Mouse (Mus musculus) forelimb bud, embryonic 11.5 days (tissue): ENCODE measurements at regions not wholly inside any gene's neighbourhood (a gene's known extent, or its start where the extent isn't known, plus 50 kb on each side); places are given as distances from the start of the nearest gene placed in this dataset.

Experiments used
- DNase-seq: peaks from one replicate; pipeline ENCODE4 v3.0.0-alpha.2; 2012; ENCODE audit warnings: low read depth, low spot score

GRCm38 (mm10) chr17:51407046-51407445, 227.9 kb upstream of the Tbc1d5 start:
- DNase-seq, result no peak

GRCm38 (mm10) chr17:51405059-51405458, 225.9 kb upstream of the Tbc1d5 start:
- no peak for DNase-seq

DNA sequence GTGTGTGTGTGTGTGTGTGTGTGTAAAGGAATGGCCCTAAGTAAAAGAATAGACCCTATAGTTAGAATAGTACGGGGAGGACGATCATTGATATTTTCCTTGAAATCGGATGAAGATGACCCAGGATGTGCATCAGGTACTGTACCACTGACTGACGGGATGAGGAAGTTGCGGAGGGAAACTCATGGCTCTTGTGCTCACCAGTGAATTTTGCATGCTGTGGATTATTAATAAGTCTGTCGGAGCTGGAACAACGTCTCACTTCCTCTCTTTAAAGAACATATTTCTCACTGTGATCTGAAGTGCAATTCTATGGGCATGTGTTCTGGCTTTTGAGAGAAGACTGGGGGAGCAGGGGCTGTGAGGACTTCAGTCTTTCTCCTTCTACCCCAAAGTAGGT, 218.8 kb upstream of the Tbc1d5 start:
- DNase-seq, result no peak

DNA sequence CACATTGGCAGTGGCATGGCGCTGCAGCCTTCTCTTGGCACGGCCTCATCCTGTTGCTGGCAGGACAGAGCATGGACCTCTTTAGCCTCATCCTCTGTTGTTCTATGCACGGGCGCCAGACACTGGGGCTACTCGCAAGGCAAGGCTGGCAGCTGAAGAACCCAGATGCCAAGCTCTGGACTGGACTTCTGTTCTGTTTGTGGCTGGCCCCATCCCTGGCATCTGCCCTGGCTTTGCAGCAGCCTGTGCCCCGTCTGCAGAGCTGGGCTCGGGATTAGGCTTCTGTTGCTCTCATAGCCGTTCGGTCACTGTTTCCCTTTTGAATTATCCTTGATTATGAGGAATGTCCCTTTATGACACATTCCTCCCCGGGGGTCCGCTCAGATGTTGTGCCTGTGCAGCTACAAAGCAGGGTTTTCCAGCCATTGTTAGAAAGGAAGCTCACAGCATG, 214.6 kb upstream of the Tbc1d5 start:
- DNase-seq, result no peak

- no peak for DNase-seq
Observed at GRCm38 (mm10) chr17:51391871-51392270, 212.7 kb upstream of the Tbc1d5 start.

GRCm38 (mm10) chr17:51382552-51382951, 203.4 kb upstream of the Tbc1d5 start:
- DNase-seq, result no peak

- DNase-seq, result no peak
Observed at GRCm38 (mm10) chr17:51371937-51372479, 192.9 kb upstream of the Tbc1d5 start.

GRCm38 (mm10) chr17:51370990-51371389, 191.8 kb upstream of the Tbc1d5 start:
- DNase-seq, result no peak

DNA sequence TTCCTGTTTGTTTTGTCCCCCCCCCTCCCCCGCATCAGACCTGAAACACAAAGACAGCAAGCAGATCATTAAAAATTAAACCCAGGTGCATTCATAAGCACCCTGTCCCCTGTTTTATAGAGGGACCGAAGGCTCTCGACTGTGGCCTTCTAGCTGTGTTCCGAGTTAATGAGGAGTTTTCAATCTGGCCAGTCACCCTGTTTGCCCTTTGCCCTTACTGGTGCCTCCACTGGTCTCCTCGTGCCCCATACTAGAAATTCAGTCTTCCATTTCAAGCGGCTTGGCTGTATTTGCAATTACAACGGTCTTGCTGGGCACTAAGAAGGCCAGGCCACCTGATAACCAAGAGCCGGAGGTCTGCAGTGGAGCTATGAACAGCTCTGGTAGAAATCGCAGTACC, 190.9 kb upstream of the Tbc1d5 start:
- DNase-seq, result no peak

- DNase-seq, result no peak
Observed at GRCm38 (mm10) chr17:51362801-51363200, 183.6 kb upstream of the Tbc1d5 start.

DNA sequence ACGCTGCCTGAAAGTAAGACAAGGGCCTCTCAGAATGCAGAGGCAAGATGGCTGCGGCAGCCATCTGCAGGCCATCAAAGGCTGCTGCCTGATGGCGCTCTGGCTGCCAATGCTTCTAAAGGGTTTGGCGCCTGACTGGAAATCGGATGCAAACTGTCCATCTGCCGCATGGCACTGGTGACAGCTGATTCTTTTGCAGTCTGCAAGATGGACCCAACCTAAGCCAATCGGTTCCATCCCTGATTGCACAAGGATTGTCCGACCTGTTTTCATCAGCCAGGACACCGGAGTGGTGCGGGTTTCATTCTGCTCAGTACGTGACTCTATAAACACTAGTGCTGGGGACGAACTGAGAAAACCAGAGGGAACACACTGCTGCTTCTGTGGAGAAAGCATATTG, 183.1 kb upstream of the Tbc1d5 start:
- no peak for DNase-seq

- no peak for DNase-seq
Observed at GRCm38 (mm10) chr17:51358362-51358739, 179.2 kb upstream of the Tbc1d5 start.

- no peak for DNase-seq
Observed at GRCm38 (mm10) chr17:51357690-51358361, 178.7 kb upstream of the Tbc1d5 start.

GRCm38 (mm10) chr17:51356447-51356846, 177.3 kb upstream of the Tbc1d5 start:
- no peak for DNase-seq

GRCm38 (mm10) chr17:51321868-51322267, 142.7 kb upstream of the Tbc1d5 start:
- DNase-seq, result no peak

- DNase-seq, result no peak
Observed at GRCm38 (mm10) chr17:51321025-51321424, 141.9 kb upstream of the Tbc1d5 start.

GRCm38 (mm10) chr17:51304964-51305363, 125.8 kb upstream of the Tbc1d5 start:
- no peak for DNase-seq

- DNase-seq, result no peak
Observed at GRCm38 (mm10) chr17:51290741-51291140, 111.6 kb upstream of the Tbc1d5 start.

DNA sequence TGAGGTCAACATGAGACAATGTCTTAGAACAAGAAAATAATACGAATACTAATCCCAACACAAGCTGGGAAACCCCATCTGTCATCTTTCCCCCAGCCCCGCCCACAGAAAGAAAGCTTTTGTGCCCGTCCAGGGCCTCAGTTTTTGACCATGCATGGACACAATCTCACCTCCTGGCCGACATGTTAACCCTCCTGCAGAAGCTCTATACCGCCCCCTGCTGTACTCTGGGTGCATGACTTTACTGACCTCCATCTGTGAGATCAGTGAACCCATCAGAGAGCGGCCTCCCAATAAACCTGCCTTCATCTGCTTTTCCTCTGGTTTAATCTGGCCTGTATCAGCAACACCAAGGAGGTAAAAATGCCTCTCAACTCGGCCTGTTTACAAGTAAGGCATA, 109.6 kb upstream of the Tbc1d5 start:
- peak; percentile 12 for DNase-seq

GRCm38 (mm10) chr17:51287878-51288277, 108.7 kb upstream of the Tbc1d5 start:
- no peak for DNase-seq

DNA sequence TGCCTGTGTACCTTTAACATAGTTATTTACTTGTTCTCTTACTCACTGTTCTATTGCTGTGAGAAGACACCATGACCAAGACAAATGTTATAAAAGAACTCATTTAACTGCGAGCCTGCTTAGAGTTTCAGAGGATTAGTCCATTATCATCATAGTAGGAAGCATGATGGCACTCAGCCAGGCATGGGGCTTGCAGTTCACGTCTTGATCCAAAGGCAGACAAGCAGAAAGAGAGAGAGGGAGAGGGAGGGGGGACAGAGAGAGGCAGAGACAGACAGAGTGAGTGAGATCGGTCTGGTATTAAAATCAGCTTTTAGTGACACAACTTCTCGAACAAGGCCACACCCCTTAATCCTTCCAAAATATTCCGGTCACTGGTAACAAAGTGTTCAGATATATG, 106.2 kb upstream of the Tbc1d5 start:
- DNase-seq, result no peak

- no peak for DNase-seq
Observed at GRCm38 (mm10) chr17:51278771-51279170, 99.6 kb upstream of the Tbc1d5 start.

GRCm38 (mm10) chr17:51278094-51278493, 98.9 kb upstream of the Tbc1d5 start:
- no peak for DNase-seq

DNA sequence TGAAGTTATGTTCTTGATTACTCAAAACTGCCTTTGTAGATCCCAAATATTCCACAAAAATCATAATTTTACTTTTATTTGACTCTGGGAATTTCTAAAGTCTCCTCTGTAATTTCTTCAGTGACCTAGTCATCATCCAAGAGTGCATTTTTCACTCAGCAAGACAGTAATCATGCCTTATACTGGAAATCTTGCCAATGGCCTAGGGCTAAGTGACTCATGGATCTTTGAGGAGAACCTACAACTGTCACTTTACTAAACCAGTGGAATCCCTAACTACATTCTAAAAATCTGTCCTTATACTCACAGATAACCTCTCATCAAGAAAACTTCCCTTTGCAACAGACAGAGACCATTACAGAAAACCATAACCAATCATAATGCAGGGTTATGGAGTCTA, 98.0 kb upstream of the Tbc1d5 start:
- no peak for DNase-seq
